Mouse (Mus musculus) right cerebral cortex, postnatal 10 days (tissue): ENCODE measurements at regions not wholly inside any gene's neighbourhood (a gene's known extent, or its start where the extent isn't known, plus 50 kb on each side); places are given as distances from the start of the nearest gene placed in this dataset.

Experiments
- DNase-seq, 2 experiments: peaks; one replicate each; pipeline ENCODE4 v3.0.0; 2021; ENCODE audit warnings: low spot score in 2 of 2

GRCm38 (mm10) chr15:67743332-67743731, 1242.6 kb upstream of the Lrrc6 start:
- DNase-seq, result no peak

GRCm38 (mm10) chr15:67732988-67733387, 1232.3 kb upstream of the Lrrc6 start:
- no peak for DNase-seq

- DNase-seq, result no peak
Observed at GRCm38 (mm10) chr15:67729492-67729891, 1228.8 kb upstream of the Lrrc6 start.

GRCm38 (mm10) chr15:67725239-67725638, 1224.5 kb upstream of the Lrrc6 start:
- DNase-seq, result no peak

GRCm38 (mm10) chr15:67714203-67714602, 1213.5 kb upstream of the Lrrc6 start:
- no peak for DNase-seq

- DNase-seq, result no peak
Observed at GRCm38 (mm10) chr15:67686140-67686539, 1185.4 kb upstream of the Lrrc6 start.

- DNase-seq, result no peak
Observed at GRCm38 (mm10) chr15:67673276-67673675, 1172.6 kb upstream of the Lrrc6 start.

- no peak for DNase-seq
Observed at GRCm38 (mm10) chr15:67636155-67636554, 1135.4 kb upstream of the Lrrc6 start.

- no peak for DNase-seq
Observed at GRCm38 (mm10) chr15:67626704-67627287, 1126.1 kb upstream of the Lrrc6 start.

- DNase-seq, result peak; percentile 21 to 56
Observed at GRCm38 (mm10) chr15:67611896-67612295, 1111.2 kb upstream of the Lrrc6 start.

GRCm38 (mm10) chr15:67598426-67598825, 1097.7 kb upstream of the Lrrc6 start:
- no peak for DNase-seq

- DNase-seq, result no peak
Observed at GRCm38 (mm10) chr15:67576581-67576980, 1075.9 kb upstream of the Lrrc6 start.

GRCm38 (mm10) chr15:67571614-67572013, 1070.9 kb upstream of the Lrrc6 start:
- DNase-seq, result no peak

GRCm38 (mm10) chr15:67557304-67557703, 1056.6 kb upstream of the Lrrc6 start:
- no peak for DNase-seq

GRCm38 (mm10) chr15:67551911-67552310, 1051.2 kb upstream of the Lrrc6 start:
- no peak for DNase-seq

GRCm38 (mm10) chr15:67546896-67547400, 1046.2 kb upstream of the Lrrc6 start:
- no peak for DNase-seq

GRCm38 (mm10) chr15:67545745-67546144, 1045.0 kb upstream of the Lrrc6 start:
- no peak for DNase-seq

GRCm38 (mm10) chr15:67513722-67514121, 1013.0 kb upstream of the Lrrc6 start:
- no peak for DNase-seq

- DNase-seq, result peak in 1 of 2 experiments; percentile 16
Observed at GRCm38 (mm10) chr15:67495001-67495658, 994.4 kb upstream of the Lrrc6 start.

GRCm38 (mm10) chr15:67481733-67482132, 981.0 kb upstream of the Lrrc6 start:
- DNase-seq, result no peak

GRCm38 (mm10) chr15:67474325-67474724, 973.6 kb upstream of the Lrrc6 start:
- no peak for DNase-seq

GRCm38 (mm10) chr15:67472979-67473378, 972.3 kb upstream of the Lrrc6 start:
- DNase-seq, result no peak

- DNase-seq, result no peak
Observed at GRCm38 (mm10) chr15:67471283-67471682, 970.6 kb upstream of the Lrrc6 start.
